Mouse (Mus musculus) adrenal gland, postnatal 4 days (tissue): ENCODE measurements around the gene Olfr1148. TPM values are rescaled to one million over a fixed set of nuclear protein-coding genes. Genes with fewer than 3 reads are reported as not detected.

Experiments used
- DNase-seq, 2 experiments: peaks; one replicate each; pipeline ENCODE4 v3.0.0; 2021 to 2022; ENCODE audit warnings: low spot score in 2 of 2, mixed read lengths in 2 of 2
- long read RNA-seq, 2 experiments: library from polyadenylated mRNA; stranded (forward); transcript quantifications; one replicate each; pipeline ENCODE4 v2.0.0; 2021
- total RNA-seq, 2 experiments: library from RNA; stranded (reverse); gene quantifications; 2 replicates each; pipeline ENCODE4 v1.2.3; 2021

Gene Olfr1148
- not detected for total RNA-seq
- long read RNA-seq, experiment 1: 0 reads
- long read RNA-seq, experiment 2: 0 reads

- DNase-seq: no peak
These were observed at the start of gene Olfr1148 for GRCm38 (mm10) chr2:87830233-87830632. Gene Olfr1148 (plus strand): TSS chr2:87830533.

GRCm38 (mm10) chr2:87800292-87800691 lies 30.0 kb upstream of the Olfr1148 start, which contains the start of gene Olfr1143:
Gene Olfr1143 (plus strand): TSS chr2:87800592.
- no peak for DNase-seq

GRCm38 (mm10) chr2:87809522-87809921 lies 20.8 kb upstream of the Olfr1148 start, which contains the start of gene Olfr1145:
Gene Olfr1145 (plus strand): TSS chr2:87809822.
- no peak for DNase-seq

GRCm38 (mm10) chr2:87843693-87844092 lies 13.4 kb downstream of the Olfr1148 start, which contains the start of gene Olfr1150-ps1:
Gene Olfr1150-ps1 (plus strand): TSS chr2:87843993.
- DNase-seq: no peak

- no peak for DNase-seq
These were observed 25.2 kb downstream of the Olfr1148 start, which contains the start of gene Olfr1151 for GRCm38 (mm10) chr2:87855562-87855961. Gene Olfr1151 (plus strand): TSS chr2:87855862.

GRCm38 (mm10) chr2:87866192-87866591 lies 35.9 kb downstream of the Olfr1148 start, which contains the start of gene Olfr1152:
Gene Olfr1152 (plus strand): TSS chr2:87866492.
- DNase-seq: no peak

Other genes starting within 250 kb of the Olfr1148 start
- not detected for gene Olfr1130, start 224.3 kb upstream of the Olfr1148 start, total RNA-seq
- not detected for gene Olfr1131, start 203.4 kb upstream of the Olfr1148 start, total RNA-seq
- gene Olfr1132, start 193.0 kb upstream of the Olfr1148 start, total RNA-seq: not detected
- not detected for gene Olfr1133, start 183.2 kb upstream of the Olfr1148 start, total RNA-seq
- gene Olfr1134, start 172.1 kb upstream of the Olfr1148 start, total RNA-seq: not detected
- gene Olfr1135, start 156.9 kb upstream of the Olfr1148 start, total RNA-seq: not detected
- not detected for gene Olfr1136, start 136.6 kb upstream of the Olfr1148 start, total RNA-seq
- not detected for gene Olfr1137, start 117.4 kb upstream of the Olfr1148 start, total RNA-seq
- not detected for gene Olfr1138, start 90.6 kb upstream of the Olfr1148 start, total RNA-seq
- gene Olfr1140, start 86.8 kb upstream of the Olfr1148 start, total RNA-seq: not detected
- not detected for gene Olfr1141, start 76.5 kb upstream of the Olfr1148 start, total RNA-seq
- gene Olfr152, start 51.0 kb upstream of the Olfr1148 start, total RNA-seq: not detected
- not detected for gene Olfr1143, start 29.9 kb upstream of the Olfr1148 start, total RNA-seq
- not detected for gene Olfr1145, start 20.7 kb upstream of the Olfr1148 start, total RNA-seq
- gene Olfr1150-ps1, start 13.5 kb downstream of the Olfr1148 start, total RNA-seq: not detected
- gene Olfr1151, start 25.3 kb downstream of the Olfr1148 start, total RNA-seq: not detected
- gene Olfr1152, start 36.0 kb downstream of the Olfr1148 start, total RNA-seq: not detected
- gene Olfr1153, start 64.4 kb downstream of the Olfr1148 start, total RNA-seq: not detected
- gene Olfr1154, start 74.6 kb downstream of the Olfr1148 start, total RNA-seq: not detected
- not detected for gene Olfr1155, start 114.6 kb downstream of the Olfr1148 start, total RNA-seq
- not detected for gene Olfr1156, start 122.6 kb downstream of the Olfr1148 start, total RNA-seq
- not detected for gene Olfr1157, start 137.8 kb downstream of the Olfr1148 start, total RNA-seq
- not detected for gene Olfr74, start 144.1 kb downstream of the Olfr1148 start, total RNA-seq
- not detected for gene Olfr1158, start 159.6 kb downstream of the Olfr1148 start, total RNA-seq
- gene Olfr1160, start 177.7 kb downstream of the Olfr1148 start, total RNA-seq: not detected
- not detected for gene Olfr1161, start 192.2 kb downstream of the Olfr1148 start, total RNA-seq
- not detected for gene Olfr73, start 207.2 kb downstream of the Olfr1148 start, total RNA-seq
- gene Olfr1162, start 220.6 kb downstream of the Olfr1148 start, total RNA-seq: not detected
- gene Olfr1163, start 241.3 kb downstream of the Olfr1148 start, total RNA-seq: not detected